Mouse (Mus musculus) forebrain, embryonic 13.5 days (tissue): ENCODE measurements at regions not wholly inside any gene's neighbourhood (a gene's known extent, or its start where the extent isn't known, plus 50 kb on each side); places are given as distances from the start of the nearest gene placed in this dataset.

Source experiments
- ATAC-seq: fragments of 200-750 bp; cut with Nextera tagmentation; 2 replicates; pipeline ENCODE4 v1.8.0; 2017
- H3K27ac ChIP-seq: fragments of 300-500 bp; sonication (generic); 2 replicates; pipeline ENCODE4 v1.5.1; 2015; ENCODE audit warnings: inconsistent platforms, mild to moderate bottlenecking, moderate library complexity
- H3K27me3 ChIP-seq: fragments of 300-500 bp; sonication (generic); 2 replicates; pipeline ENCODE4 v1.6.1; 2015; ENCODE audit warnings: mild to moderate bottlenecking, inconsistent platforms
- H3K36me3 ChIP-seq: fragments of 300-500 bp; sonication (generic); 2 replicates; pipeline ENCODE4 v1.6.1; 2015; ENCODE audit warnings: mild to moderate bottlenecking, inconsistent platforms; ENCODE audit not compliant: poor library complexity, severe bottlenecking
- H3K4me1 ChIP-seq: fragments of 300-500 bp; sonication (generic); 2 replicates; pipeline ENCODE4 v1.6.1; 2015; ENCODE audit warnings: inconsistent platforms
- H3K4me2 ChIP-seq: fragments of 300-500 bp; sonication (generic); 2 replicates; pipeline ENCODE4 v1.6.1; 2015; ENCODE audit warnings: inconsistent platforms, mild to moderate bottlenecking, moderate library complexity
- H3K4me3 ChIP-seq: fragments of 300-500 bp; sonication (generic); 2 replicates; pipeline ENCODE4 v1.5.1; 2015; ENCODE audit warnings: mild to moderate bottlenecking, inconsistent platforms
- H3K9ac ChIP-seq: fragments of 300-500 bp; sonication (generic); 2 replicates; pipeline ENCODE4 v1.6.1; 2015; ENCODE audit warnings: mild to moderate bottlenecking, inconsistent platforms
- H3K9me3 ChIP-seq: fragments of 300-500 bp; sonication (generic); replicated peaks from 2 replicates; pipeline ENCODE4 v1.6.1; 2016; ENCODE audit warnings: inconsistent platforms
- WGBS: fragments of 180-500 bp; shearing (Covaris S2); methylation state at CpG from one replicate; pipeline ENCODE4 v1.1.7; 2015; 5-methylcytosine and 5-hydroxymethylcytosine counted together

GRCm38 (mm10) chr5:133999698-134000097, 99.8 kb upstream of the Castor2 start:
- Histone ChIP-seq H3K9ac (no peak overlapping the region), H3K27me3 (no peaks in the 10 kb centered on the region), H3K4me2 (no peak overlapping the region), H3K9me3 (no peaks in the 10 kb centered on the region), H3K4me3 (no peak overlapping the region), H3K36me3 (no peaks in the 10 kb centered on the region), H3K4me1 (peaks cover 18% of the 10 kb centered on the region), H3K27ac (peak overlapping the region; percentile 71)
- WGBS: 2% methylated on average over 5 of the region's 5 CpGs
- no peak for ATAC-seq

GRCm38 (mm10) chr5:133991994-133992393, 107.5 kb upstream of the Castor2 start:
- H3K27ac ChIP-seq: peak overlapping the region; percentile 76

GRCm38 (mm10) chr5:133991556-133991955, 108.0 kb upstream of the Castor2 start:
- no peaks in the 10 kb centered on the region for H3K36me3 ChIP-seq
- H3K27ac ChIP-seq: peak overlapping the region; percentile 76
- H3K4me2 ChIP-seq: peak overlapping the region; percentile 10; the same call in 1 of the 2 replicates
- WGBS: 3% methylated on average over 3 of the region's 3 CpGs
- H3K4me1 ChIP-seq: peaks cover 13% of the 10 kb centered on the region
- no peak overlapping the region for H3K9ac ChIP-seq
- no peaks in the 10 kb centered on the region for H3K9me3 ChIP-seq
- no peak overlapping the region for H3K4me3 ChIP-seq
- ATAC-seq: peak; percentile 83
- peaks cover 3% of the 10 kb centered on the region; the same call in 1 of the 2 replicates for H3K27me3 ChIP-seq

More at GRCm38 (mm10) chr5:133991994-133992393, 107.5 kb upstream of the Castor2 start:
- no peaks in the 10 kb centered on the region for H3K9me3 ChIP-seq
- H3K4me1 ChIP-seq: peaks cover 13% of the 10 kb centered on the region
- H3K36me3 ChIP-seq: no peaks in the 10 kb centered on the region
- ATAC-seq: no peak
- peaks cover 3% of the 10 kb centered on the region; the same call in 1 of the 2 replicates for H3K27me3 ChIP-seq
- 23% methylated on average over 2 of the region's 2 CpGs for WGBS
- no peak overlapping the region for H3K4me3 ChIP-seq
- H3K9ac ChIP-seq: no peak overlapping the region
- H3K4me2 ChIP-seq: peak overlapping the region; percentile 10; the same call in 1 of the 2 replicates

- Histone ChIP-seq H3K4me3 (no peak overlapping the region), H3K27ac (peak overlapping the region; percentile 37), H3K9me3 (no peaks in the 10 kb centered on the region), H3K4me2 (peak overlapping the region; percentile 38), H3K9ac (no peak overlapping the region), H3K27me3 (peaks cover 49% of the 10 kb centered on the region), H3K4me1 (peaks cover 29% of the 10 kb centered on the region), H3K36me3 (no peaks in the 10 kb centered on the region)
- ATAC-seq: peak; percentile 88
- 2% methylated on average over 15 of the region's 15 CpGs for WGBS
Observed at GRCm38 (mm10) chr5:133983249-133983966, 116.1 kb upstream of the Castor2 start.

GRCm38 (mm10) chr5:133970421-133970914, 129.0 kb upstream of the Castor2 start:
- Histone ChIP-seq H3K4me2 (no peak overlapping the region), H3K27ac (no peak overlapping the region), H3K4me3 (no peak overlapping the region), H3K9me3 (peaks cover 18% of the 10 kb centered on the region), H3K9ac (no peak overlapping the region), H3K4me1 (no peaks in the 10 kb centered on the region), H3K27me3 (0 out of 2 replicates have a peak, but pooled peaks cover 1% of the 10 kb centered on the region), H3K36me3 (no peaks in the 10 kb centered on the region)
- WGBS: 82% methylated on average over 12 of the region's 12 CpGs
- no peak for ATAC-seq

- Histone ChIP-seq H3K4me1 (no peaks in the 10 kb centered on the region), H3K4me3 (no peak overlapping the region), H3K9me3 (peaks cover 18% of the 10 kb centered on the region), H3K27ac (no peak overlapping the region), H3K27me3 (no peaks in the 10 kb centered on the region), H3K36me3 (no peaks in the 10 kb centered on the region), H3K4me2 (no peak overlapping the region), H3K9ac (no peak overlapping the region)
- WGBS: 90% methylated on average over 5 of the region's 5 CpGs
- no peak for ATAC-seq
Observed at GRCm38 (mm10) chr5:133963301-133963700, 136.2 kb upstream of the Castor2 start.

- peak; percentile 48; the same call in 1 of the 2 replicates for ATAC-seq
Observed at GRCm38 (mm10) chr5:133940841-133941240, 158.7 kb upstream of the Castor2 start.

GRCm38 (mm10) chr5:133940030-133940429, 159.5 kb upstream of the Castor2 start:
- Histone ChIP-seq H3K4me2 (no peak overlapping the region), H3K27me3 (no peaks in the 10 kb centered on the region), H3K36me3 (no peaks in the 10 kb centered on the region), H3K9me3 (no peaks in the 10 kb centered on the region), H3K27ac (0 out of 2 replicates have a peak overlapping the region, but pooled peaks have one; percentile 25), H3K4me1 (peaks cover 29% of the 10 kb centered on the region), H3K9ac (no peak overlapping the region), H3K4me3 (no peak overlapping the region)
- ATAC-seq: no peak
- WGBS: 66% methylated on average over 2 of the region's 2 CpGs

More at GRCm38 (mm10) chr5:133940841-133941240, 158.7 kb upstream of the Castor2 start:
- no peak overlapping the region for H3K4me3 ChIP-seq
- H3K27me3 ChIP-seq: no peaks in the 10 kb centered on the region
- H3K36me3 ChIP-seq: no peaks in the 10 kb centered on the region
- no peak overlapping the region for H3K9ac ChIP-seq
- WGBS: 81% methylated on average over 3 of the region's 3 CpGs
- H3K4me1 ChIP-seq: peaks cover 29% of the 10 kb centered on the region
- no peaks in the 10 kb centered on the region for H3K9me3 ChIP-seq
- H3K27ac ChIP-seq: peak overlapping the region; percentile 25; the same call in 1 of the 2 replicates
- H3K4me2 ChIP-seq: no peak overlapping the region

- no peak overlapping the region for H3K9ac ChIP-seq
Observed at GRCm38 (mm10) chr5:133937967-133938918, 161.3 kb upstream of the Castor2 start.

GRCm38 (mm10) chr5:133935451-133935850, 164.1 kb upstream of the Castor2 start:
- Histone ChIP-seq H3K4me3 (no peak overlapping the region), H3K9ac (no peak overlapping the region), H3K27ac (no peak overlapping the region), H3K9me3 (no peaks in the 10 kb centered on the region), H3K4me1 (peaks cover 26% of the 10 kb centered on the region), H3K36me3 (no peaks in the 10 kb centered on the region), H3K4me2 (no peak overlapping the region), H3K27me3 (no peaks in the 10 kb centered on the region)
- 81% methylated on average over 6 of the region's 6 CpGs for WGBS
- ATAC-seq: no peak

More at GRCm38 (mm10) chr5:133937967-133938918, 161.3 kb upstream of the Castor2 start:
- 25% methylated on average over 9 of the region's 9 CpGs for WGBS
- Histone ChIP-seq H3K27me3 (no peaks in the 10 kb centered on the region), H3K4me1 (peaks cover 29% of the 10 kb centered on the region), H3K9me3 (no peaks in the 10 kb centered on the region), H3K4me3 (no peak overlapping the region), H3K4me2 (no peak overlapping the region), H3K27ac (peak overlapping the region; percentile 93), H3K36me3 (no peaks in the 10 kb centered on the region)
- ATAC-seq: peak; percentile 79

GRCm38 (mm10) chr5:133935006-133935405, 164.5 kb upstream of the Castor2 start:
- Histone ChIP-seq H3K4me1 (peaks cover 22% of the 10 kb centered on the region), H3K9ac (no peak overlapping the region), H3K27ac (no peak overlapping the region), H3K9me3 (no peaks in the 10 kb centered on the region), H3K4me3 (no peak overlapping the region), H3K27me3 (no peaks in the 10 kb centered on the region), H3K4me2 (no peak overlapping the region), H3K36me3 (no peaks in the 10 kb centered on the region)
- no peak for ATAC-seq
- WGBS: 73% methylated on average over 6 of the region's 6 CpGs

GRCm38 (mm10) chr5:133930101-133930500, 169.4 kb upstream of the Castor2 start:
- WGBS: 84% methylated on average over 5 of the region's 5 CpGs

More at GRCm38 (mm10) chr5:133930101-133930500, 169.4 kb upstream of the Castor2 start:
- no peaks in the 10 kb centered on the region for H3K36me3 ChIP-seq
- no peaks in the 10 kb centered on the region for H3K9me3 ChIP-seq
- no peak for ATAC-seq
- peaks cover 3% of the 10 kb centered on the region for H3K4me1 ChIP-seq
- H3K4me2 ChIP-seq: no peak overlapping the region
- no peak overlapping the region for H3K9ac ChIP-seq
- H3K27ac ChIP-seq: no peak overlapping the region
- no peaks in the 10 kb centered on the region for H3K27me3 ChIP-seq
- no peak overlapping the region for H3K4me3 ChIP-seq
